Mouse (Mus musculus): ENCODE measurements at regions not wholly inside any gene's neighbourhood (a gene's known extent, or its start where the extent isn't known, plus 50 kb on each side); places are given as distances from the start of the nearest gene placed in this dataset.

DNA sequence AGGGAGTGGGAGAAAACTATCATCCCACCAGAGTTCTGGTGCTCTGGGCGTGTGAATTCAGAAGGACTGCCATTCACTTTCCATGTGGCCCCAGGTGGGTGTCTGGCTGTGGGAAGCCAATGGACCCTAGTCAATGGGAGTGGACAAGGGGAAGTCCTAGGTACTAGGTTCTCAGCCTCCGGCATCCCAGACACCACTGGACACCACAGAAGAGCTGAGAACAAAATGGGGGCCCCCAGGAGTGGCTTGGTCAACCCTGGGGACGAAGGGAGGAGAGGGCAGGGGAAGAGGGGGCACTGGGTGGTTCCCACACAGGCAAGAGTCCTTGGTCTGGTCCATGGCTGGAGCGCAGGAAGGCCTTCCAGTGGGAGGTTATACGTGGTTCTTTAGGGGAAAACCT, 81.8 kb upstream of the Slc4a7 start:
- Histone ChIP-seq H3K36me3 (replicated peaks in 1 of 2; ENCODE audit: control insufficient read depth in 1 of 2, insufficient read depth in 1 of 2, low read length in 1 of 2) (no peaks in the 10 kb centered on the region), H3K4me1 (ENCODE audit: control insufficient read depth in 1 of 2, insufficient read depth in 2 of 2) (no peaks in the 10 kb centered on the region), H3K4me2 (ENCODE audit: insufficient read depth, low read depth, poor library complexity, severe bottlenecking) (no peak overlapping the region), H3K4me3 (replicated peaks in 1 of 3; ENCODE audit: low read depth in 2 of 3, low read length in 2 of 3, poor library complexity in 1 of 3) (no peak overlapping the region), H3K79me2 (replicated peaks; ENCODE audit: control insufficient read depth, extremely low read depth, insufficient read depth, poor library complexity, severe bottlenecking) (no peaks in the 10 kb centered on the region), H3K9me3 (replicated peaks; ENCODE audit: low read length) (no peaks in the 10 kb centered on the region), H3K27me3 (replicated peaks) (no peaks in the 10 kb centered on the region), H3K27ac (ENCODE audit: insufficient read depth, low read depth) (no peak overlapping the region), H3K9ac (ENCODE audit: insufficient read depth, low read depth) (no peak overlapping the region)
- dilution Hi-C loops (cut with MboI; ENCODE audit: extremely low pct_ligation_motif_present, extremely low pct_unique_long_range_greater_than_20kb, low sequenced_read_pairs): no loop called here
- no peak for TF ChIP-seq POLR2A (IDR thresholded peaks at IDR 0.05; ENCODE audit: low read depth, low read length)
- TF ChIP-seq GABPA (IDR thresholded peaks at IDR 0.05; ENCODE audit: insufficient replicate concordance, low read depth, low read length): no peak
- no peak for TF ChIP-seq MXI1 (IDR thresholded peaks at IDR 0.05; ENCODE audit: low read depth, low read length)
- no peak for TF ChIP-seq MAZ (IDR thresholded peaks at IDR 0.05; ENCODE audit: low read depth, low read length)
- no peak for TF ChIP-seq TBP (conservative IDR thresholded peaks at IDR 0.05; ENCODE audit: low read depth, low read length)
- no peak for TF ChIP-seq E2F4 (IDR thresholded peaks at IDR 0.05; ENCODE audit: insufficient replicate concordance, low read depth, low read length)
- TF ChIP-seq JUN (IDR thresholded peaks at IDR 0.05; ENCODE audit: insufficient read depth, low read depth, low read length): no peak
- no peak for TF ChIP-seq PAX5 (IDR thresholded peaks at IDR 0.05; ENCODE audit: low read length)
- TF ChIP-seq MYC (IDR thresholded peaks at IDR 0.05; ENCODE audit: low read depth, low read length): no peak
- no peak for TF ChIP-seq ZC3H11A (IDR thresholded peaks at IDR 0.05; ENCODE audit: low read depth, low read length)
- no peak for TF ChIP-seq MAFK (IDR thresholded peaks at IDR 0.05; ENCODE audit: insufficient replicate concordance, low read length)
- TF ChIP-seq ELF1 (IDR thresholded peaks at IDR 0.05; ENCODE audit: low read depth, low read length): no peak
- TF ChIP-seq RCOR1 (conservative IDR thresholded peaks at IDR 0.05; ENCODE audit: low read depth, low read length): no peak
- TF ChIP-seq POLR2AphosphoS2 (IDR thresholded peaks at IDR 0.05; ENCODE audit: low read depth, low read length): no peak
- in situ Hi-C loops (cut with MboI; ENCODE audit: low pct_ligation_motif_present, low pct_unique_long_range_greater_than_20kb, low sequenced_read_pairs): no loop called here
- no peak for DNase-seq (ENCODE audit: extremely low read depth)

- H3K4me2 ChIP-seq (ENCODE audit: insufficient read depth, low read depth, poor library complexity, severe bottlenecking): no peak overlapping the region
- in situ Hi-C loops (cut with MboI; ENCODE audit: low pct_ligation_motif_present, low pct_unique_long_range_greater_than_20kb, low sequenced_read_pairs): no loop called here
- no peaks in the 10 kb centered on the region for H3K79me2 ChIP-seq (replicated peaks; ENCODE audit: control insufficient read depth, extremely low read depth, insufficient read depth, poor library complexity, severe bottlenecking)
- no peaks in the 10 kb centered on the region for H3K27me3 ChIP-seq (replicated peaks)
- TF ChIP-seq CHD2 (IDR thresholded peaks at IDR 0.05; ENCODE audit: low read length): no peak
- no peak for TF ChIP-seq UBTF (IDR thresholded peaks at IDR 0.05; ENCODE audit: low read depth, low read length)
- no peak for TF ChIP-seq MYC (IDR thresholded peaks at IDR 0.05; ENCODE audit: low read depth, low read length)
- no peak for TF ChIP-seq HCFC1 (IDR thresholded peaks at IDR 0.05; ENCODE audit: low read depth, low read length)
- no peak for TF ChIP-seq TBP (conservative IDR thresholded peaks at IDR 0.05; ENCODE audit: low read depth, low read length)
- no peak for TF ChIP-seq ETS1 (conservative IDR thresholded peaks at IDR 0.05; ENCODE audit: low read depth, low read length)
- TF ChIP-seq CHD1 (IDR thresholded peaks at IDR 0.05; ENCODE audit: low read depth, low read length): no peak
- TF ChIP-seq NELFE (IDR thresholded peaks at IDR 0.05; ENCODE audit: low read depth, low read length): no peak
- TF ChIP-seq ZMIZ1 (IDR thresholded peaks at IDR 0.05; ENCODE audit: low read depth, low read length): no peak
- no peak for TF ChIP-seq MAZ (IDR thresholded peaks at IDR 0.05; ENCODE audit: low read depth, low read length)
- TF ChIP-seq JUN (IDR thresholded peaks at IDR 0.05; ENCODE audit: insufficient read depth, low read depth, low read length): no peak
- no peak overlapping the region for H3K4me3 ChIP-seq (replicated peaks in 1 of 3; ENCODE audit: low read depth in 2 of 3, low read length in 2 of 3, poor library complexity in 1 of 3)
- H3K9ac ChIP-seq (ENCODE audit: insufficient read depth, low read depth): no peak overlapping the region
- H3K4me1 ChIP-seq (ENCODE audit: control insufficient read depth in 1 of 2, insufficient read depth in 2 of 2): peaks cover 3 to 11% of the 10 kb centered on the region in 2 experiments
- H3K27ac ChIP-seq (ENCODE audit: insufficient read depth, low read depth): no peak overlapping the region
- H3K9me3 ChIP-seq (replicated peaks; ENCODE audit: low read length): no peaks in the 10 kb centered on the region
- dilution Hi-C loops (cut with MboI; ENCODE audit: extremely low pct_ligation_motif_present, extremely low pct_unique_long_range_greater_than_20kb, low sequenced_read_pairs): no loop called here
- H3K36me3 ChIP-seq (replicated peaks in 1 of 2; ENCODE audit: control insufficient read depth in 1 of 2, insufficient read depth in 1 of 2, low read length in 1 of 2): no peaks in the 10 kb centered on the region
- no peak for DNase-seq (ENCODE audit: extremely low read depth)
Measured at GRCm38 (mm10) chr14:14628673-14629072, 73.4 kb upstream of the Slc4a7 start.
